Mouse (Mus musculus): Measurements from ENCODE around the gene Klk1b11.
"Not testable (repeated sequence)": the region's sequence is repeated elsewhere in the genome, so short reads cannot be mapped to it uniquely, and the experiment has no call there.

GRCm38 (mm10) chr7:43975761-43976160 is 19.9 kb upstream of the Klk1b11 start, which contains the start of gene Klk1b9:
- not testable (repeated sequence) for TF ChIP-seq CTCF (IDR thresholded peaks at IDR 0.05; ENCODE audit: insufficient read depth, low read length); POLR2A (IDR thresholded peaks at IDR 0.05; ENCODE audit: borderline replicate concordance, extremely low read depth, low read depth, low read length)
